Mouse (Mus musculus): ENCODE data around the gene Apobr.

GRCm38 (mm10) chr7:126576946-126577345 is 7.8 kb upstream of the Apobr start:
- TF ChIP-seq POLR2A (IDR thresholded peaks at IDR 0.05; ENCODE audit: insufficient read depth, low read depth, low read length): no peak
- no peak for TF ChIP-seq CTCF (IDR thresholded peaks at IDR 0.05; ENCODE audit: insufficient read depth, low read depth, low read length)

Data from olfactory bulb, adult 2 months (tissue).